Mouse (Mus musculus): ENCODE measurements around the gene Cd248. TPM values are rescaled to one million over a fixed set of nuclear protein-coding genes. Genes with fewer than 3 reads are reported as not detected.
A peak's percentile ranks its signal among the peaks of the same experiment; 100 is the strongest.

Cd248 gene
- polyA plus RNA-seq, 1 experiment from 2014 or later, result 11.9 TPM

DNA sequence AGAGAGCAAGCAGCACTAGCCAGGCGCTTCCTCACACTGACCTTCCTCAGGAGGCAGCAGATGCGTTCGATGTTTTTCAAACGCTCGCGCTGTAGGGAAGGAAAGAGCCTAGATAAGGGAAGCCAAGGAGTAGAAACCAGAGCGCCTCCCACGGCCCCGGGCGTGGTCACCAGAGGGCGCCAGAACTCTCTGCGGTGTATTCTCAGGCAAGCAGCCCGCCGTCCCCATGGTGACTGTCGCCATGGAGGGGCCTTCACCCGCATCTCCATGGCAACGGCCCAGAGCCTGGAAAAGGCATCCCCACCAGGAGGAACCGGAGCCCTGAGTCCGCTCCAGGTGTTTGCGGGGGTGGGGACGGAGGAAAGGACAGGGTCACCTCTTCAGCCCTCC is 26.4 kb downstream of the Cd248 start:
- H3K9ac ChIP-seq (replicated peaks; ENCODE audit: low read depth, low read length), result peak overlapping the region; percentile 52
- peaks cover 14% of the 10 kb centered on the region for H3K36me3 ChIP-seq (ENCODE audit: control insufficient read depth, insufficient read depth)
- H3K27me3 ChIP-seq (replicated peaks; ENCODE audit: control insufficient read depth, insufficient read depth, low read length), result no peaks in the 10 kb centered on the region
- peak overlapping the region; percentile 59 for H3K4me2 ChIP-seq (ENCODE audit: low read length)
- H3K27ac ChIP-seq (ENCODE audit: low read length), result peak overlapping the region; percentile 92
- ATAC-seq, result peak; percentile 80
- H3K4me3 ChIP-seq (replicated peaks; ENCODE audit: low read length), result peak overlapping the region; percentile 79
- no peaks in the 10 kb centered on the region for H3K9me3 ChIP-seq (ENCODE audit: control insufficient read depth, low read length)
- peaks cover 53% of the 10 kb centered on the region for H3K4me1 ChIP-seq (replicated peaks; ENCODE audit: control insufficient read depth, insufficient read depth, low read length)
- WGBS, result under 1% methylated on average over 20 of the region's 21 CpGs

DNA sequence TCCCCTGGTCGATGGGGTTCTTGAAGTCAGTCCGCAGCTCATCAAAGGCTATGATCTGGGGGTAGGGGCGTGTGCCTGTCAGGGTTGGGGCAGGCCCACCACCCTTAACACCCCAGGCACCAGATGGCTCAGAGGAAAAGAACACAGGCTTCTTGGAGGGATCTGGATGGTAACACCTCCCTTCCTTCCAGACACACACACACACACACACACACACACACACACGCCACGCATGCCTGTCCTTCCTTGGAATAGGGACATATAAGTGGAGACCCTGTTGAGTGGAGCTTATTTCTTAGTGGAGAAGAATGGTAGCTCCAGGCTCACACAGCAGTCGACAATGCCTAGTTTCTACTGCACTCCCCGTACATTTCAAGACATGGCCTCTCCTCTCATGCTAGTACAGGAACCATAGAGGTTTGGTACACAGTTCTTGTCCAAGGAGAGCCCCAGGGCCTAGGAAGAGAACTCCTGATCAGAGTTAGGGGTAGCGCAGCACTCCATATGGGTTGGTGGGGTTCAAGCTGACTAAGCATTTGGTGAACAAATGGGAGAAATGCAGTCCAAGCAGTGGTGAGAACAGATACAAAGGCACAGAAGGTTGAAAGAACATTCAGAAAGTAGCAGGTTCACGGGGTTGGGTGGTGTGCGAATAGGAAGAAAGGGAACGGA is 27.0 kb downstream of the Cd248 start:
- 23% methylated on average over 11 of the region's 11 CpGs for WGBS
- Histone ChIP-seq H3K9ac (replicated peaks; ENCODE audit: low read depth, low read length) (peak overlapping the region; percentile 52), H3K9me3 (ENCODE audit: control insufficient read depth, low read length) (no peaks in the 10 kb centered on the region), H3K36me3 (ENCODE audit: control insufficient read depth, insufficient read depth) (peaks cover 17% of the 10 kb centered on the region), H3K4me3 (replicated peaks; ENCODE audit: low read length) (peak overlapping the region; percentile 79), H3K27ac (ENCODE audit: low read length) (peak overlapping the region; percentile 92), H3K4me1 (replicated peaks; ENCODE audit: control insufficient read depth, insufficient read depth, low read length) (peaks cover 53% of the 10 kb centered on the region), H3K4me2 (ENCODE audit: low read length) (peak overlapping the region; percentile 59), H3K27me3 (replicated peaks; ENCODE audit: control insufficient read depth, insufficient read depth, low read length) (no peaks in the 10 kb centered on the region)
- no peak; the same call in 1 of the 2 replicates for ATAC-seq

DNA sequence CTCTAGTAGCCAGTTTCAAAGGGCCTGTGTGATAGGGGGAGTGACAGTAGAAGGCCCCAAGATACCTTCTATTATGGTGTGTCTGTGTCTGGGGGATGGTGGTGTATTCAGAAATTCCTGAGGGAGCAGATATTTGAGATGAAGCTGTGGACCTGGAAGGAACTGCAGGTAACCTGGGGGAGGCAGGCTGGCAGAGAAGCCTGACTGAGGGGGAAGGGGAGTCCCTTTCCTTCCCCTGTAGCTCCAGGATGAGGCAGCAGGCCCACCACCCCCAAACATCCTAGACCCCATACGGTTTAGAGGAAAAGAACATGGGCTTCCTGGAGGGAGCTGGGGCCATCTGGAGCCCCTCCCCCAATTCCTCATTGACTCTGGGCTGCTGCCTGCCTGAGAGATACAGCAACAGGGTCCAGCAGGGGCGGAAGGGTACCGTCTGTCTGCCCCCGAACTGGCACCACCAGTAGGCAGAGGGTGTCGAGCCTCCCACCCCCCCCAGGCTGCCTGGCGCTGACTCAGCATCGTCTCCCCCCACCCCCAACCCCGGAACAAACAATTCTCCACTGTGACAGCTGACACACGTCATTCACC is 28.1 kb downstream of the Cd248 start:
- Histone ChIP-seq H3K36me3 (ENCODE audit: control insufficient read depth, insufficient read depth) (peaks cover 19% of the 10 kb centered on the region), H3K9ac (replicated peaks; ENCODE audit: low read depth, low read length) (peak overlapping the region; percentile 96), H3K4me3 (replicated peaks; ENCODE audit: low read length) (peak overlapping the region; percentile 79), H3K27ac (ENCODE audit: low read length) (peak overlapping the region; percentile 92), H3K4me2 (ENCODE audit: low read length) (peak overlapping the region; percentile 59), H3K27me3 (replicated peaks; ENCODE audit: control insufficient read depth, insufficient read depth, low read length) (no peaks in the 10 kb centered on the region), H3K4me1 (replicated peaks; ENCODE audit: control insufficient read depth, insufficient read depth, low read length) (peaks cover 53% of the 10 kb centered on the region), H3K9me3 (ENCODE audit: control insufficient read depth, low read length) (no peaks in the 10 kb centered on the region)
- no peak for ATAC-seq
- WGBS, result 6% methylated on average over 9 of the region's 9 CpGs

- peak overlapping the region; percentile 96 for H3K9ac ChIP-seq (replicated peaks; ENCODE audit: low read depth, low read length)
- H3K27me3 ChIP-seq (replicated peaks; ENCODE audit: control insufficient read depth, insufficient read depth, low read length), result no peaks in the 10 kb centered on the region
- peaks cover 53% of the 10 kb centered on the region for H3K4me1 ChIP-seq (replicated peaks; ENCODE audit: control insufficient read depth, insufficient read depth, low read length)
- WGBS, result under 1% methylated on average over 23 of the region's 31 CpGs
- peak overlapping the region; percentile 59 for H3K4me2 ChIP-seq (ENCODE audit: low read length)
- H3K36me3 ChIP-seq (ENCODE audit: control insufficient read depth, insufficient read depth), result peaks cover 11% of the 10 kb centered on the region; the same call in 1 of the 2 replicates
- peak; percentile 13; the same call in 1 of the 2 replicates for ATAC-seq
- H3K27ac ChIP-seq (ENCODE audit: low read length), result peak overlapping the region; percentile 92
- H3K9me3 ChIP-seq (ENCODE audit: control insufficient read depth, low read length), result no peaks in the 10 kb centered on the region
- H3K4me3 ChIP-seq (replicated peaks; ENCODE audit: low read length), result peak overlapping the region; percentile 79
These were observed 29.9 kb downstream of the Cd248 start for GRCm38 (mm10) chr19:5097521-5098362.

GRCm38 (mm10) chr19:5098363-5099143 is 30.7 kb downstream of the Cd248 start, which contains the start of gene Cnih2:
Gene Cnih2, minus strand, starts transcription at chr19:5098521.
- Histone ChIP-seq H3K4me2 (ENCODE audit: low read length) (peak within 1 kb of the TSS; percentile 59), H3K27ac (ENCODE audit: low read length) (peak within 1 kb of the TSS; percentile 92), H3K4me1 (replicated peaks; ENCODE audit: control insufficient read depth, insufficient read depth, low read length) (peaks cover 50% of the 10 kb centered on the region), H3K9me3 (ENCODE audit: control insufficient read depth, low read length) (no peaks in the 10 kb centered on the region), H3K4me3 (replicated peaks; ENCODE audit: low read length) (peak within 1 kb of the TSS; percentile 79), H3K9ac (replicated peaks; ENCODE audit: low read depth, low read length) (peak within 1 kb of the TSS; percentile 96), H3K27me3 (replicated peaks; ENCODE audit: control insufficient read depth, insufficient read depth, low read length) (no peaks in the 10 kb centered on the region), H3K36me3 (ENCODE audit: control insufficient read depth, insufficient read depth) (peaks cover 12% of the 10 kb centered on the region; the same call in 1 of the 2 replicates)
- WGBS, result 2% methylated on average over 41 of the region's 48 CpGs
- ATAC-seq, result peak; percentile 76

- ATAC-seq, result no peak
- H3K4me1 ChIP-seq (replicated peaks; ENCODE audit: control insufficient read depth, insufficient read depth, low read length), result peaks cover 14% of the 10 kb centered on the region
- peak overlapping the region; percentile 82 for H3K4me2 ChIP-seq (ENCODE audit: low read length)
- no peaks in the 10 kb centered on the region for H3K27me3 ChIP-seq (replicated peaks; ENCODE audit: control insufficient read depth, insufficient read depth, low read length)
- peaks cover 32% of the 10 kb centered on the region for H3K36me3 ChIP-seq (ENCODE audit: control insufficient read depth, insufficient read depth)
- no peaks in the 10 kb centered on the region for H3K9me3 ChIP-seq (ENCODE audit: control insufficient read depth, low read length)
- H3K27ac ChIP-seq (ENCODE audit: low read length), result peak overlapping the region; percentile 96
- WGBS, result 20% methylated on average over 9 of the region's 9 CpGs
- H3K4me3 ChIP-seq (replicated peaks; ENCODE audit: low read length), result peak overlapping the region; percentile 85
- peak overlapping the region; percentile 94 for H3K9ac ChIP-seq (replicated peaks; ENCODE audit: low read depth, low read length)
These were observed 38.2 kb downstream of the Cd248 start for GRCm38 (mm10) chr19:5106074-5106473.

- Histone ChIP-seq H3K4me2 (ENCODE audit: low read length) (peak within 1 kb of the TSS; percentile 82), H3K9me3 (ENCODE audit: control insufficient read depth, low read length) (no peaks in the 10 kb centered on the region), H3K27ac (ENCODE audit: low read length) (peak within 1 kb of the TSS; percentile 96), H3K27me3 (replicated peaks; ENCODE audit: control insufficient read depth, insufficient read depth, low read length) (no peaks in the 10 kb centered on the region), H3K36me3 (ENCODE audit: control insufficient read depth, insufficient read depth) (peaks cover 34% of the 10 kb centered on the region), H3K9ac (replicated peaks; ENCODE audit: low read depth, low read length) (peak within 1 kb of the TSS; percentile 94), H3K4me1 (replicated peaks; ENCODE audit: control insufficient read depth, insufficient read depth, low read length) (peaks cover 14% of the 10 kb centered on the region), H3K4me3 (replicated peaks; ENCODE audit: low read length) (peak within 1 kb of the TSS; percentile 85)
- ATAC-seq, result peak; percentile 97
- WGBS, result under 1% methylated on average over 45 of the region's 46 CpGs
These were observed 38.9 kb downstream of the Cd248 start, which contains the start of gene Rab1b for GRCm38 (mm10) chr19:5106731-5107191. Gene Rab1b, minus strand, starts transcription at chr19:5107072.

- 0 out of 2 replicates have a peak overlapping the region, but pooled peaks have one; percentile 15 for H3K27ac ChIP-seq (ENCODE audit: low read length)
- no peaks in the 10 kb centered on the region for H3K9me3 ChIP-seq (ENCODE audit: control insufficient read depth, low read length)
- H3K27me3 ChIP-seq (replicated peaks; ENCODE audit: control insufficient read depth, insufficient read depth, low read length), result no peaks in the 10 kb centered on the region
- H3K4me2 ChIP-seq (ENCODE audit: low read length), result no peak overlapping the region
- 76% methylated on average over 18 of the region's 18 CpGs for WGBS
- H3K9ac ChIP-seq (replicated peaks; ENCODE audit: low read depth, low read length), result no peak overlapping the region
- peaks cover 34% of the 10 kb centered on the region for H3K36me3 ChIP-seq (ENCODE audit: control insufficient read depth, insufficient read depth)
- no peak overlapping the region for H3K4me3 ChIP-seq (replicated peaks; ENCODE audit: low read length)
- H3K4me1 ChIP-seq (replicated peaks; ENCODE audit: control insufficient read depth, insufficient read depth, low read length), result peaks cover 14% of the 10 kb centered on the region
- no peak for ATAC-seq
These were observed 39.8 kb downstream of the Cd248 start for GRCm38 (mm10) chr19:5107556-5108270.

All from forebrain, embryonic 16.5 days (tissue).